Mouse (Mus musculus) midbrain, embryonic 15.5 days (tissue): ENCODE results near the gene Klk1b8. TPM values are rescaled to one million over a fixed set of nuclear protein-coding genes. Genes with fewer than 3 reads are reported as not detected.
"Not testable (repeated sequence)": the region's sequence is repeated elsewhere in the genome, so short reads cannot be mapped to it uniquely, and the experiment has no call there.

ENCODE experiments used
- ATAC-seq: fragments of 200-750 bp; cut with Nextera tagmentation; replicated peaks from 2 replicates; pipeline ENCODE4 v1.8.0; 2017; ENCODE audit warnings: moderate TSS enrichment
- H3K27ac ChIP-seq: fragments of 300-500 bp; sonication (generic); 2 replicates; pipeline ENCODE4 v1.5.1; 2015; ENCODE audit warnings: mild to moderate bottlenecking, inconsistent platforms
- H3K27me3 ChIP-seq: fragments of 300-500 bp; sonication (generic); replicated peaks from 2 replicates; pipeline ENCODE4 v1.6.1; 2015; ENCODE audit warnings: inconsistent platforms
- H3K36me3 ChIP-seq: fragments of 300-500 bp; sonication (generic); replicated peaks from 2 replicates; pipeline ENCODE4 v1.6.1; 2015; ENCODE audit warnings: inconsistent platforms
- H3K4me1 ChIP-seq: fragments of 300-500 bp; sonication (generic); 2 replicates; pipeline ENCODE4 v1.6.1; 2015; ENCODE audit warnings: inconsistent platforms
- H3K4me2 ChIP-seq: fragments of 300-500 bp; sonication (generic); 2 replicates; pipeline ENCODE4 v1.6.1; 2015; ENCODE audit warnings: inconsistent platforms, mild to moderate bottlenecking, moderate library complexity
- H3K4me3 ChIP-seq: fragments of 300-500 bp; sonication (generic); 2 replicates; pipeline ENCODE4 v1.5.1; 2015; ENCODE audit warnings: mild to moderate bottlenecking, inconsistent platforms
- H3K9ac ChIP-seq: fragments of 300-500 bp; sonication (generic); 2 replicates; pipeline ENCODE4 v1.6.1; 2015; ENCODE audit warnings: mild to moderate bottlenecking, inconsistent platforms
- H3K9me3 ChIP-seq: fragments of 300-500 bp; sonication (generic); 2 replicates; pipeline ENCODE4 v1.6.1; 2016; ENCODE audit warnings: inconsistent platforms
- WGBS: fragments of 180-500 bp; shearing (Covaris S2); methylation state at CpG from one replicate; pipeline ENCODE4 v1.1.7; 2015; ENCODE audit warnings: mixed read lengths; 5-methylcytosine and 5-hydroxymethylcytosine counted together
- polyA plus RNA-seq: library from polyadenylated mRNA; unstranded; fragments of >200 nt; fragmentation: Nextera tagmentation; extraction: Ambion mirVana; gene quantifications from 2 replicates; pipeline ENCODE4 v1.2.1, GENCODE M21; 2015

The Klk1b8 gene
- polyA plus RNA-seq, 1 experiment from 2014 or later = not detected

DNA sequence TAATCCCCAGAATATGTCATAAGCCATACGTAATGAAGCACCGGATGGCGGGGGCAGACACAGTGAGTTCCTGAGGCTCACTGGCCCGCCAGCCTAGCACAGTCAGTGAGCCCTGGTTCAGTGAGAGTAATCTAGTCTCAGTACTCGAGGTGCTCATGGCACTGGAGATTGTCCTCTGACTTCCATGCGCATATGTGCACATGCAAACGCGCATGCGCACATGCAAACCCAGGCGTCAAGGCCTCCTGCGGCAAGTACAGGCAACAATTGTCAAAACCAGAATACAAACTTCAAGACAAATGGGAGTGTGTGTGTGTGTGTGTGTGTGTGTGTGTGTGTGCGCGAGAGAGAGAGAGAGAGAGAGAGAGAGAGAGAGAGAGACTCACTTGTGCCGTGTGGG is 13.9 kb upstream of the Klk1b8 start:
- no peak overlapping the region for H3K4me3 ChIP-seq
- 87% methylated on average over 14 of the region's 14 CpGs for WGBS
- no peaks in the 10 kb centered on the region for H3K4me1 ChIP-seq
- no peak for ATAC-seq
- H3K36me3 ChIP-seq = no peaks in the 10 kb centered on the region
- no peak overlapping the region for H3K9ac ChIP-seq
- H3K27ac ChIP-seq = no peak overlapping the region
- no peaks in the 10 kb centered on the region for H3K27me3 ChIP-seq
- H3K9me3 ChIP-seq = no peaks in the 10 kb centered on the region
- no peak overlapping the region for H3K4me2 ChIP-seq

DNA sequence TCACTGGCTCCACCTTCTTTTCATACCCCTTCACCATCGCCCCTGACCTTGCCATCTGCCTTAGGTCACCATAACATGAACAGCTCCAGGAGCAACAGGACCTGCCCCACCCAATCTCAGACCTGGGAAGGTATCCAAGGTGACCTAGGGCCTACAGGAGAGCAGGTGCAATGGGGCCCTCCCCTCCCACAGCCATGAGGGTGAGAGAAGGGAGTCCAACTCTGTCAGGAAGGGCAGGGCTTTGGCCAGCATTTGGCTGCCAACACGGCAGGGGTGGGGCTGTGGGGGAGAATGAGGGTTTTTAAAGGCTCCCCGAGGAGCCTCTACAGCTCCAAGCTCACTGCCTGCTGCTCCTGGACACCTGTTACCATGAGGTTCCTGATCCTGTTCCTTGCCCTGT is 8.2 kb upstream of the Klk1b8 start:
- not testable (repeated sequence) for ATAC-seq, H3K27ac ChIP-seq, H3K36me3 ChIP-seq, H3K9ac ChIP-seq, H3K27me3 ChIP-seq, H3K4me1 ChIP-seq, H3K4me2 ChIP-seq, H3K4me3 ChIP-seq, H3K9me3 ChIP-seq
- 72% methylated on average over 3 of the region's 3 CpGs for WGBS

DNA sequence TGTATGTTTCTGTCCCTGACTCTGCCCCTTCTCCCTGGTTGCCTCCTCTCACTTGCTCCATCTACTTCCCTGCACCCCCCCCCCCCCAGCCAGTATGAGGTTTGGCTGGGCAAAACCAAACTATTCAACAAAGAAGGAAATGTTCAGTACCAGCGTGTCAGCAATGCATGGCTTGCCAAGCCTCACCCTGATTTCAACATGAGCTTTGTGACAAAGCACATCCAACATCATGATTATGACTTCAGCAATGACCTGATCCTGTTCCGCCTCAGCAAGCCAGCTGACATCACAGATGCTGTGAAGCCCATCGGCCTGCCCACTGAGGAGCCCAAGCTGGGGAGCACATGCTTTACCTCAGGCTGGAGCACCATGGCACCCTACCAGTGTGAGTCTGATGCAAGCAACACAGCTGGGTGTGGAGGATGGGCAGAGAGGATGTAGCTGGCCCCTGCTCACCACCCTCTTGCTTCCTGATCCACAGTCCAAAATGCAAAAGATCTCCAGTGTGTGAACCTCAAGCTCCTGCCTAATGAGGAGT is 5.7 kb upstream of the Klk1b8 start:
- no peak overlapping the region for H3K4me3 ChIP-seq
- H3K27ac ChIP-seq = no peak overlapping the region
- no peaks in the 10 kb centered on the region for H3K27me3 ChIP-seq
- H3K9ac ChIP-seq = no peak overlapping the region
- H3K9me3 ChIP-seq = no peaks in the 10 kb centered on the region
- H3K4me2 ChIP-seq = no peak overlapping the region
- no peaks in the 10 kb centered on the region for H3K36me3 ChIP-seq
- WGBS = 85% methylated on average over 3 of the region's 3 CpGs
- ATAC-seq = no peak
- no peaks in the 10 kb centered on the region for H3K4me1 ChIP-seq

DNA sequence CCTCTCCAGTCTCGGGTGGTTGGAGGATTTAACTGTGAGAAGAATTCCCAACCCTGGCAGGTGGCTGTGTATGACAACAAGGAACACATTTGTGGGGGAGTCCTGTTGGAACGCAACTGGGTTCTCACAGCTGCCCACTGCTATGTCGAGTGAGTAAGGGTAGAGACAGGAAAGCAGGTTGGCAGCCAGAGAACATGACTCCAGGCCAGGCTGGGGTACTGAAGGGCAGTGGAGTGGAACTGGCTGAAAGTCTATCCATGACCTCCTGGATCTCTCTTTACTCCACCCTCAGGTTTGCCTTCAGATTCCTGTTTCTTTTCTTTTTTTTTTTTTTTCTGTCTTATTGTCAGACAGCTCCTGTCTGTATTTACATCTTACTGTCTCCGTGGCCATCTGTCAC is 2.2 kb downstream of the Klk1b8 start:
- no peak overlapping the region for H3K9ac ChIP-seq
- H3K27ac ChIP-seq = no peak overlapping the region
- H3K9me3 ChIP-seq = no peaks in the 10 kb centered on the region
- H3K27me3 ChIP-seq = no peaks in the 10 kb centered on the region
- no peak overlapping the region for H3K4me3 ChIP-seq
- no peaks in the 10 kb centered on the region for H3K36me3 ChIP-seq
- 67% methylated on average over 4 of the region's 4 CpGs for WGBS
- H3K4me2 ChIP-seq = no peak overlapping the region
- no peak for ATAC-seq
- H3K4me1 ChIP-seq = no peaks in the 10 kb centered on the region

DNA sequence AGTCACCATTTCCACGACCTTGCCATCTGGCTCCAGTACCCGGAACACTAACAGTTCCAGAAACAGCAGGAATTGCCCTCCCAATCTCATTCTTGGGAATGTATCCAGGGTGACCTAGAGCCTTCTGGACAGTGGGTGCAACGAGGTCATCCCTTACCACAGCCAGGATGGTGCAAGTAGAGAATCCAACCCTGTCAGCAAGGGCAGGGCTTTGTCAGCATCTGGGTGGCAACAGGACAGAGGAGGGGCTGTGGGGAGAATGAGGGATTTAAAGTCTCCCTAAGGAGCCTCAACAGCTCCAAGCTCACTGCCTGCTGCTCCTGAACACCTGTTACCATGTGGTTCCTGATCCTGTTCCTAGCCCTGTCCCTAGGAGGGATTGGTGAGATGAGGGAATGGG is 16.0 kb downstream of the Klk1b8 start, which contains the start of gene Klk1b1:
TSS of gene Klk1b1 (plus strand) at position 301 of the 400 bp plus-strand sequence.
- no peaks in the 10 kb centered on the region for H3K4me1 ChIP-seq
- whole genome bisulfite sequencing = 64% methylated on average over 3 of the region's 3 CpGs
- H3K4me3 ChIP-seq = no peak within 1 kb of the TSS
- H3K27me3 ChIP-seq = no peaks in the 10 kb centered on the region
- H3K9me3 ChIP-seq = no peaks in the 10 kb centered on the region
- no peak within 1 kb of the TSS for H3K27ac ChIP-seq
- H3K4me2 ChIP-seq = no peak within 1 kb of the TSS
- ATAC-seq = no peak
- no peaks in the 10 kb centered on the region for H3K36me3 ChIP-seq
- no peak within 1 kb of the TSS for H3K9ac ChIP-seq

DNA sequence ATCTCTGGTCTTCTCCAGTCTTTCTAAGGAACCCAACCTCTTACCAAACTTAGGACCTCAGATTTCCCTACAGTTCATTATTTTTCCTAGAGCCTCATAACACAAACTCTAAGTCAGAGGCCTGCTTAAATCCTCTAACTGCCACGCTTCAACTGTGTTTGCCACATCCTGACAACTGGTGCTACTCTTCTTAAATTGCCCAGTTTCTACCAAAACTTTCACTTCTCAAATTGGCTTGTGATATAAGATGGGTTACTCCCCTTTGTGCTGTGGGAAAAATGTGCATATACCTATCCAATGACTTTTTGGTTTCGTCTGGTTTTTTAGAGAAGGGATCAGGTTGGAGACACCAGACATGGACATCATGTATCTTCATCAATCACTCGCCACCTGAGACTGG is 16.6 kb downstream of the Klk1b8 start:
- H3K36me3 ChIP-seq = no peaks in the 10 kb centered on the region
- no peaks in the 10 kb centered on the region for H3K27me3 ChIP-seq
- no peak overlapping the region for H3K9ac ChIP-seq
- no peak overlapping the region for H3K27ac ChIP-seq
- H3K9me3 ChIP-seq = no peaks in the 10 kb centered on the region
- H3K4me1 ChIP-seq = no peaks in the 10 kb centered on the region
- no peak overlapping the region for H3K4me2 ChIP-seq
- ATAC-seq = no peak
- H3K4me3 ChIP-seq = no peak overlapping the region
- WGBS = 80% methylated on average over 3 of the region's 3 CpGs

DNA sequence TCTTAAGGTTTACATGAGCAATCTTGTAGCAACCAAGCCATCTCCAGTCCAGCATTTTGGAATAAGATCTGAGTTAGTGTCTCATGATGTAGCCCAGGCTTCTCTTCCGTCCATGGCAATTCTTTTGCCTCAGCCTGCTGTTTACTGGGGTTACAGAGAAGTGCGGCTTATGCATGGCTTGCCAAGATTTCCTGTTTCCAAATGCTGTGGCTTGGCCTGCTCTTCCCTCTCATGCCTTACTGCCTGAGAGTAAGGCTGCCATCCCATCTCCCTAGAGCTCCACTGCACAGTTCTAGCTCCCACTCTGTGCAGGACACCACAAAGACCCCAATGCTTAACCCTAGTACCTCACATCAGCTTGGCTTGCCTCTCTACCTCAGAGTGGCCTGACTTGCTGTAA is 17.1 kb downstream of the Klk1b8 start:
- no peaks in the 10 kb centered on the region for H3K27me3 ChIP-seq
- H3K4me2 ChIP-seq = no peak overlapping the region
- H3K9me3 ChIP-seq = no peaks in the 10 kb centered on the region
- H3K9ac ChIP-seq = no peak overlapping the region
- no peaks in the 10 kb centered on the region for H3K36me3 ChIP-seq
- H3K27ac ChIP-seq = no peak overlapping the region
- no peak overlapping the region for H3K4me3 ChIP-seq
- no peak for ATAC-seq
- H3K4me1 ChIP-seq = no peaks in the 10 kb centered on the region
- 88% methylated on average over 2 of the region's 2 CpGs for WGBS

DNA sequence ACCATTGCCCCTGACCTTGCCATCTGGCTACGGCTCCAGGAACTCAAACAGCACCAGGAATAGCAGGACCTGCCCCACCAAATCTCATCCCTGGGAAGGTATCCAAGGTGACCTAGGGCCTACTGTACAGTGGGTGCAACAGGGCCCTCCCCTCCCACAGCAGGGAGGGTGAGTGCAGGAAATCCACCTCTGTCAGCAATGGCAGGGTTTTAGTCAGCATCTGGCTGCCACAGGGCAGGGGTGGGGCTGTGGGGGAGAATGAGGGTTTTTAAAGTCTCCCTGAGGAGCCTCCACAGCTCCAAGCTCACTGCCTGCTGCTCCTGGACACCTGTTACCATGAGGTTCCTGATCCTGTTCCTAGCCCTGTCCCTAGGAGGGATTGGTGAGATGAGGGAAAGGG is 25.3 kb downstream of the Klk1b8 start, which contains the start of gene Klk1b9:
TSS of gene Klk1b9 (plus strand) at position 301 of the 400 bp plus-strand sequence.
- H3K9me3 ChIP-seq, H3K4me2 ChIP-seq, H3K36me3 ChIP-seq, ATAC-seq, H3K4me1 ChIP-seq, H3K27ac ChIP-seq, H3K27me3 ChIP-seq, H3K4me3 ChIP-seq, H3K9ac ChIP-seq: not testable (repeated sequence)
- 84% methylated on average over 1 of the region's 1 CpGs for WGBS

DNA sequence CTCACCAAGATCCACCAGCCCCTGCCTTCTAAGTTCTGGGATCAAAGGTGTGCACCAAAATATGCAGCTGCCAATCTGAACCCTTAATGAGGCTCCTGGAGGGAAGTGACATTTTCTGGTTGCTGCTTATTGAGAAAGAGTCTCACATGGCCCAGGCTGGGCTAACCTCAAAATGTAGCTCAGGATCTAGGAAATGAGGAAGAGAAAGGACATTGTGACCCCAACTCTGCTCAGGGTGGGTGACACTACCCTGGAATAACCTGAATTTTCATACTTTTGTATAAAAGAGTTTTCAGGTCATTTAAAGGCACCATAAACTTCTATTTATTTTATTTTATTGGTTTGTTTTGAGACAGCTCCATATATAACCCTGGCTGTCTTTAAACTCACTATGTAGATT is 35.2 kb downstream of the Klk1b8 start:
- H3K9ac ChIP-seq = no peak overlapping the region
- no peak overlapping the region for H3K27ac ChIP-seq
- no peaks in the 10 kb centered on the region for H3K4me1 ChIP-seq
- H3K4me3 ChIP-seq = no peak overlapping the region
- no peaks in the 10 kb centered on the region for H3K36me3 ChIP-seq
- no peak overlapping the region for H3K4me2 ChIP-seq
- no peaks in the 10 kb centered on the region for H3K27me3 ChIP-seq
- no peak for ATAC-seq
- H3K9me3 ChIP-seq = no peaks in the 10 kb centered on the region

DNA sequence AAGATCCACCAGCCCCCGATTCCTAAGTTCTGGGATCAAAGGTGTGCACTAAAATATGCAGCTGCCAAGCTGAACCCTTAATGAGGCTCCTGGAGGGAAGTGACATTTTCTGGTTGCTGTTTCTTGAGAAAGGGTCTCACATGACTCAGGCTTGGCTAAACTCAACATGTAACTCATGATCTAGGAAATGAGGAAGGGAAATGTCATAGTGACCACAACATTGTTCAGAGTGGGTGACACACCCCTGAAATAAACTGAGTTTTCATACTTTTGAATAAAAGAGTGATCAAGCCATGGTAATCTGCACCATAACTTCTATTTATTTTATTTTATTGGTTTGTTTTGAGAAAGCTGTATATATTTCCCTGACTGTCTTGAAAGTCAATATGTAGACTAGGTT is 44.4 kb downstream of the Klk1b8 start:
- H3K36me3 ChIP-seq, H3K9ac ChIP-seq, H3K27ac ChIP-seq, H3K27me3 ChIP-seq, H3K4me3 ChIP-seq, H3K4me2 ChIP-seq, ATAC-seq, H3K9me3 ChIP-seq, H3K4me1 ChIP-seq: not testable (repeated sequence)
- 80% methylated on average over 1 of the region's 1 CpGs for WGBS

DNA sequence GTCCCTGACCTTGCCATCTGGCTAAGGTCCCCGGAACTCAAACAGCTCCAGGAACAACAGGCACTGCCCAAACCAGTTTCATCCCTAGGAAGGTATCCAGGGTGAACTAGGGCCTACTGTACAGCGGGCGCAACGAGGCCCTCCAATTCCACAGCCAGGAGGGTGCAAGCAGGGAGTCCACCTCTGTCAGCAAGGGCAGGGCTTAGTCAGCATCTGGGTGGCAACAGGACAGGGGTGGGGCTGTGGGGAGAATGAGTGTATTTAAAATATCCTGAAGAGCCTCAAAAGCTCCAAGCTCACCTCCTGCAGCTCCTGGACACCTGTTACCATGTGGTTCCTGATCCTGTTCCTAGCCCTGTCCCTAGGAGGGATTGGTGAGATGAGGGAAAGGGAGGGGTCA is 45.1 kb downstream of the Klk1b8 start, which contains the start of gene Klk1b11:
TSS of gene Klk1b11 (plus strand) at position 301 of the 400 bp plus-strand sequence.
- not testable (repeated sequence) for H3K4me2 ChIP-seq, H3K4me3 ChIP-seq, H3K4me1 ChIP-seq, ATAC-seq, H3K27ac ChIP-seq, H3K9me3 ChIP-seq, H3K36me3 ChIP-seq, H3K9ac ChIP-seq, H3K27me3 ChIP-seq
- WGBS = 93% methylated on average over 4 of the region's 4 CpGs
